Mouse (Mus musculus) lung, embryonic 14.5 days (tissue): ENCODE measurements around the gene Ipo9. TPM values are rescaled to one million over a fixed set of nuclear protein-coding genes. Genes with fewer than 3 reads are reported as not detected.
"Not testable (repeated sequence)": the region's sequence is repeated elsewhere in the genome, so short reads cannot be mapped to it uniquely, and the experiment has no call there.

ENCODE experiments used
- ATAC-seq: fragments of 200-750 bp; cut with Nextera tagmentation; 2 replicates; pipeline ENCODE4 v1.8.0; 2017; ENCODE audit warnings: mild to moderate bottlenecking, moderate TSS enrichment, moderate library complexity; ENCODE audit not compliant: insufficient read depth
- DNase-seq: peaks from one replicate; pipeline ENCODE4 v3.0.0-alpha.2; 2015
- H3K27ac ChIP-seq: fragments of 300-500 bp; sonication (generic); 2 replicates; pipeline ENCODE4 v1.5.1; 2014; ENCODE audit warnings: low read depth, mild to moderate bottlenecking, moderate library complexity
- H3K27me3 ChIP-seq: fragments of 300-500 bp; sonication (generic); 2 replicates; pipeline ENCODE4 v1.6.1; 2014; ENCODE audit warnings: low read length, control low read depth; ENCODE audit not compliant: insufficient read depth
- H3K36me3 ChIP-seq: fragments of 300-500 bp; sonication (generic); 2 replicates; pipeline ENCODE4 v1.6.1; 2014; ENCODE audit warnings: control low read depth; ENCODE audit not compliant: insufficient read depth
- H3K4me1 ChIP-seq: fragments of 300-500 bp; sonication (generic); 2 replicates; pipeline ENCODE4 v1.6.1; 2014; ENCODE audit warnings: antibody characterized with exemption, control low read depth; ENCODE audit not compliant: insufficient read depth
- H3K4me2 ChIP-seq: fragments of 300-500 bp; sonication (generic); 2 replicates; pipeline ENCODE4 v1.6.1; 2014; ENCODE audit warnings: mild to moderate bottlenecking
- H3K4me3 ChIP-seq: fragments of 300-500 bp; sonication (generic); 2 replicates; pipeline ENCODE4 v1.5.1; 2014; ENCODE audit warnings: low read depth, low read length
- H3K9ac ChIP-seq: fragments of 300-500 bp; sonication (generic); 2 replicates; pipeline ENCODE4 v1.6.1; 2014
- H3K9me3 ChIP-seq: fragments of 300-500 bp; sonication (generic); 2 replicates; pipeline ENCODE4 v1.6.1; 2016; ENCODE audit warnings: low read depth, low read length, control low read depth
- CTCF ChIP-seq: IDR thresholded peaks from 2 replicates; pipeline ENCODE4 v1.5.1; 2016; ENCODE audit warnings: antibody characterized with exemption, low read depth
- WGBS: fragments of 180-500 bp; shearing (Covaris S2); extraction: QIAGEN DNeasy Blood & Tissue Kit; methylation state at CpG from one replicate; pipeline ENCODE4 v1.1.7; 2014; 5-methylcytosine and 5-hydroxymethylcytosine counted together
- polyA plus RNA-seq: library from polyadenylated mRNA; unstranded; fragments of >200 nt; fragmentation: Nextera tagmentation; extraction: Ambion mirVana; gene quantifications from 2 replicates; pipeline ENCODE4 v1.2.1, GENCODE M21; 2014

Gene Ipo9
- polyA plus RNA-seq, 1 experiment from 2014 or later: 158 TPM

- 95% methylated on average over 4 of the region's 4 CpGs for WGBS
- H3K4me3 ChIP-seq: no peak overlapping the region
- H3K4me1 ChIP-seq: 0 out of 2 replicates have a peak, but pooled peaks cover 3% of the 10 kb centered on the region
- ATAC-seq (no peak), DNase-seq (no peak)
- no peaks in the 10 kb centered on the region for H3K9me3 ChIP-seq
- H3K27ac ChIP-seq: no peak overlapping the region
- H3K4me2 ChIP-seq: no peak overlapping the region
- H3K36me3 ChIP-seq: peaks cover 96% of the 10 kb centered on the region
- H3K27me3 ChIP-seq: no peaks in the 10 kb centered on the region
- no peak for TF ChIP-seq CTCF
- no peak overlapping the region for H3K9ac ChIP-seq
Observed at GRCm38 (mm10) chr1:135408973-135409372, 21.3 kb downstream of the Ipo9 start.

GRCm38 (mm10) chr1:135405356-135405755 is 24.9 kb downstream of the Ipo9 start:
- Histone ChIP-seq H3K9ac (no peak overlapping the region), H3K27ac (no peak overlapping the region), H3K4me2 (no peak overlapping the region), H3K36me3 (peaks cover 98% of the 10 kb centered on the region), H3K27me3 (no peaks in the 10 kb centered on the region), H3K4me3 (no peak overlapping the region), H3K9me3 (no peaks in the 10 kb centered on the region), H3K4me1 (no peaks in the 10 kb centered on the region)
- no peak for DNase-seq
- WGBS: 78% methylated on average over 7 of the region's 7 CpGs
- TF ChIP-seq CTCF: no peak
- no peak for ATAC-seq

- Histone ChIP-seq H3K4me1 (no peaks in the 10 kb centered on the region), H3K9ac (no peak overlapping the region), H3K27ac (no peak overlapping the region), H3K36me3 (peaks cover 96% of the 10 kb centered on the region), H3K27me3 (no peaks in the 10 kb centered on the region), H3K4me3 (no peak overlapping the region), H3K9me3 (no peaks in the 10 kb centered on the region), H3K4me2 (no peak overlapping the region)
- ATAC-seq (no peak), DNase-seq (peak; percentile 50)
- peak; percentile 19; the same call in 1 of the 2 replicates for TF ChIP-seq CTCF
- 89% methylated on average over 3 of the region's 3 CpGs for whole genome bisulfite sequencing
Observed at GRCm38 (mm10) chr1:135401452-135402110, 28.7 kb downstream of the Ipo9 start.

DNA sequence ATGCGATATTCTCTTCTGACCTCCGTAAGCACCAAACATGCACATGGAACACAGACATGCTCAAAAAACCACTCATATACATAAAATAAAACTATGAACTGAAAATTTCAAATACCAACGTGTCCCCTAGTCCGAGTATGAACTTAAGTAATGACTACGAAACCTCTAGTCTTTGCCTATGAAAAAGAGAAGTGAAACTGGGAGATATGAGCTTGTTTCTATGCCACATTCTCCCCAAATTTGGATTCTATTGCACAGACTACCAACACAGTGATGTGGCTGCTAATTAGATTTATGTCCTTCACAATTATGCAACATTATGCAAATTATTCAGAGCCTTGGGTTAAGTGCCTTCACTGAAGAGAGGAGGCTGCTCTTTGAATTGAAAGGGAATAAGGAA is 30.8 kb downstream of the Ipo9 start:
- 97% methylated on average over 5 of the region's 5 CpGs for WGBS

DNA sequence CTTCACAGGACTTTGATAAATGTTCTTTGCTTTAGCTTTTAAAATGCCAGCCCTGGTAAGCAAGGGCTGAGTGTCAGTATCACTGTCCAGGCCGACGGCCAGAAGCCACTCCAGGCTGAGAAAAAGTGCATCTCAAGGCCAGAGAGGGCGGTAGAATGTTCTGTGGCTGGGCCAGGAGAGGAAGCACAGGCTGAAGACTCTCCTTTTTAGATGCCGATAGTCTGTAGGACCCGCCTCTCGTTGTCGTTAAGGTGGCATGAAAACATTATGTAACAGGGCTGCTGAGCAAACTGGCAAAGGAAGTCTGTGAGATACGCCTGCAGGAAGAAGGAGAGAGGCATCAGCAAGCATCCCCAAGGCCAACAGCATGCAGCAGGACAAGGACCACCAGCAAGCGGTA is 45.1 kb downstream of the Ipo9 start:
- ATAC-seq: no peak
- no peaks in the 10 kb centered on the region for H3K9me3 ChIP-seq
- 81% methylated on average over 9 of the region's 9 CpGs for WGBS

More for the DNA sequence above, 30.8 kb downstream of the Ipo9 start:
- no peak for TF ChIP-seq CTCF
- ATAC-seq (no peak), DNase-seq (no peak)
- Histone ChIP-seq H3K9me3 (no peaks in the 10 kb centered on the region), H3K36me3 (peaks cover 95% of the 10 kb centered on the region), H3K27ac (no peak overlapping the region), H3K4me1 (no peaks in the 10 kb centered on the region), H3K4me2 (no peak overlapping the region), H3K27me3 (no peaks in the 10 kb centered on the region), H3K4me3 (no peak overlapping the region), H3K9ac (no peak overlapping the region)

GRCm38 (mm10) chr1:135384171-135384570 is 46.1 kb downstream of the Ipo9 start:
- ATAC-seq: no peak
- TF ChIP-seq CTCF: no peak
- Histone ChIP-seq H3K4me3 (no peak overlapping the region), H3K27ac (no peak overlapping the region), H3K4me1 (no peaks in the 10 kb centered on the region), H3K9me3 (no peaks in the 10 kb centered on the region), H3K9ac (no peak overlapping the region), H3K36me3 (peaks cover 72% of the 10 kb centered on the region), H3K4me2 (no peak overlapping the region), H3K27me3 (no peaks in the 10 kb centered on the region)
- 94% methylated on average over 5 of the region's 5 CpGs for WGBS
- no peak for DNase-seq

More for the DNA sequence above, 45.1 kb downstream of the Ipo9 start:
- H3K27me3 ChIP-seq: no peaks in the 10 kb centered on the region
- no peak for DNase-seq
- peaks cover 81% of the 10 kb centered on the region for H3K36me3 ChIP-seq
- H3K4me1 ChIP-seq: no peaks in the 10 kb centered on the region
- H3K9ac ChIP-seq: no peak overlapping the region
- no peak for TF ChIP-seq CTCF
- H3K4me3 ChIP-seq: no peak overlapping the region
- no peak overlapping the region for H3K4me2 ChIP-seq
- no peak overlapping the region for H3K27ac ChIP-seq

- peaks cover 45% of the 10 kb centered on the region for H3K36me3 ChIP-seq
- H3K9ac ChIP-seq, ATAC-seq, H3K27ac ChIP-seq, H3K4me3 ChIP-seq, H3K27me3 ChIP-seq, DNase-seq, H3K4me2 ChIP-seq, H3K9me3 ChIP-seq, H3K4me1 ChIP-seq: not testable (repeated sequence)
- TF ChIP-seq CTCF: peak; percentile 51
- WGBS: 57% methylated on average over 6 of the region's 6 CpGs
Observed at GRCm38 (mm10) chr1:135381560-135381959, 48.7 kb downstream of the Ipo9 start.
